Mouse (Mus musculus): ENCODE measurements around the gene Crtam.
A peak's percentile ranks its signal among the peaks of the same experiment; 100 is the strongest.

Crtam gene

GRCm38 (mm10) chr9:40997116-40997779 is 7.2 kb downstream of the Crtam start:
- DNase-seq = no peak

GRCm38 (mm10) chr9:40994075-40994474 is 10.4 kb downstream of the Crtam start:
- DNase-seq = no peak

- DNase-seq = no peak
Observed at GRCm38 (mm10) chr9:40991511-40991910, 12.9 kb downstream of the Crtam start.

GRCm38 (mm10) chr9:40989940-40990588 is 14.4 kb downstream of the Crtam start:
- DNase-seq = peak; percentile 19 to 52

- no peak for DNase-seq
Observed at GRCm38 (mm10) chr9:40984313-40984712, 20.1 kb downstream of the Crtam start.

GRCm38 (mm10) chr9:40983758-40984157 is 20.7 kb downstream of the Crtam start:
- no peak for DNase-seq

GRCm38 (mm10) chr9:40982480-40982879 is 21.9 kb downstream of the Crtam start:
- DNase-seq = no peak

GRCm38 (mm10) chr9:40974042-40974801 is 30.2 kb downstream of the Crtam start:
- no peak for DNase-seq

- DNase-seq = no peak
Observed at GRCm38 (mm10) chr9:40964418-40964714, 40.1 kb downstream of the Crtam start.

GRCm38 (mm10) chr9:40963586-40964417 is 40.6 kb downstream of the Crtam start, which contains the start of gene Jhy:
Jhy (minus strand) TSS chr9:40964118.
- no peak for DNase-seq

GRCm38 (mm10) chr9:40961401-40961800 is 43.0 kb downstream of the Crtam start:
- DNase-seq = no peak

GRCm38 (mm10) chr9:40949039-40949615 is 55.3 kb downstream of the Crtam start:
- no peak for DNase-seq

GRCm38 (mm10) chr9:40948473-40948872 is 56.0 kb downstream of the Crtam start:
- DNase-seq = no peak

- DNase-seq = no peak
Observed at GRCm38 (mm10) chr9:40947131-40947530, 57.3 kb downstream of the Crtam start.

- DNase-seq = peak in 1 of 2 experiments; percentile 9
Observed at GRCm38 (mm10) chr9:40937425-40937824, 67.0 kb downstream of the Crtam start.

- DNase-seq = no peak
Observed at GRCm38 (mm10) chr9:40933323-40933722, 71.1 kb downstream of the Crtam start.

GRCm38 (mm10) chr9:40927351-40927980 is 77.0 kb downstream of the Crtam start:
- DNase-seq = no peak

Data from kidney, adult 8-10 months (tissue).